Mouse (Mus musculus) c-Kit-positive CD71-negative TER-119-negative erythroid progenitor cells, embryonic 14.5 days (primary cell): ENCODE data around the gene Afg3l1.
"Not testable (repeated sequence)": the region's sequence is repeated elsewhere in the genome, so short reads cannot be mapped to it uniquely, and the experiment has no call there.

Experiments
- DNase-seq: peaks from one replicate; pipeline ENCODE4 v3.0.0-alpha.2; 2013; ENCODE audit warnings: low read depth

Afg3l1 gene

GRCm38 (mm10) chr8:123516596-123516995, 38.9 kb downstream of the Afg3l1 start:
- DNase-seq: no peak

GRCm38 (mm10) chr8:123518172-123518571, 40.5 kb downstream of the Afg3l1 start:
- DNase-seq: no peak

GRCm38 (mm10) chr8:123518667-123519066, 41.0 kb downstream of the Afg3l1 start, which contains the start of gene Gas8:
TSS of gene Gas8 (plus strand) at chr8:123518834.
- DNase-seq: peak; percentile 90

DNA sequence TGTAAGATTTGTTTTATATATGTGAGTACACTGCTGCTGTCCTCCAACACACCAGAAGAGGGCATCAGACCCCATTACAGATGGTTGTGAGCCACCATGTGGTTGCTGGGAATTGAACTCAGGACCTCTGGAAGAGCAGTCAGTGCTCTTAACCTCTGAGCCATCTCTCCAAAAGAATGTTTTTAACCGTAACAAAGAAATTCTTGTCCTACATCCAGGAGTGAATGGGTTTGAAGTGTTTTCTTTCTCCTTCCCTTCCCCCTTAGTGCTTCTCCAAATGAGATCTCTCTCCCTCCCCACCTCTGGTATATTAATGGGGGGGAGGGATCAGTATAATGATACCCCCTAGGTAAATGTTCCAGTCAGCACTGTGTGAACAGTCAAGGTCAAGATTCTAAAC, 42.3 kb downstream of the Afg3l1 start:
- DNase-seq: not testable (repeated sequence)

DNA sequence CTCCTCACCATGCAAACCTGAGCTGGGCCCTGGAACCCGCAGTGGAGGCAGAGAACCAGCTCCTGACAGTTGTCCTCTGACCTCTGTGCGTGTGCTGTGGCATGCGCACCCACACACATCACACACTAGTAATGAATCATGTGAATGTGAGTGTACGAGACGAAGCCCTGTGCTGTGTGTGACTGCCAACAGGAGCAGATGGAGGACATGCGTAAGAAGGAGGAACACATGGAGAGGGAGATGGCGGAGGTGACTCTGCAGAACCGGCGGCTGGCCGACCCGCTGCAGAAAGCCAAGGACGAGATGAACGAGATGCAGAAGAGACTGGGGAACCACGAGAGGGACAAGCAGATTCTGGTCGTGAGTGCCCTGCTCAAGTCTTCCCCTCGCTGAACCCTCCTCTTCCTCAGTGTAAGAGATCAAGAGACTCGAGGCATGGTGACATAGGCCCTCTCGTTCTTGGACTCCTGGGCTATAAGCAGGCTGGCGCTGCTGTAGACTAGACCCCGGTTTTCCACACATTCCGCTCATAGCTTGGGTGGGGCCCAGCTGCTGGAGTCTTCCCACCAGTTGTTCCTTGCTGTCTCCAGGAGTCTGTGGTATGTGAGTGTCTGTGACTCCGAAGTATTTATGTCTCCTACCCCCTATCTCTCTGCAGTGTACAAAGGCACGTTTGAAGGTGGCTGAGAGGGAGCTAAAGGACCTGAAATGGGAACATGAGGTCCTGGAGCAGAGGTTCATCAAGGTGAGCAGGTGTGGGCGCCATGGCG, 50.2 kb downstream of the Afg3l1 start:
- no peak for DNase-seq

DNA sequence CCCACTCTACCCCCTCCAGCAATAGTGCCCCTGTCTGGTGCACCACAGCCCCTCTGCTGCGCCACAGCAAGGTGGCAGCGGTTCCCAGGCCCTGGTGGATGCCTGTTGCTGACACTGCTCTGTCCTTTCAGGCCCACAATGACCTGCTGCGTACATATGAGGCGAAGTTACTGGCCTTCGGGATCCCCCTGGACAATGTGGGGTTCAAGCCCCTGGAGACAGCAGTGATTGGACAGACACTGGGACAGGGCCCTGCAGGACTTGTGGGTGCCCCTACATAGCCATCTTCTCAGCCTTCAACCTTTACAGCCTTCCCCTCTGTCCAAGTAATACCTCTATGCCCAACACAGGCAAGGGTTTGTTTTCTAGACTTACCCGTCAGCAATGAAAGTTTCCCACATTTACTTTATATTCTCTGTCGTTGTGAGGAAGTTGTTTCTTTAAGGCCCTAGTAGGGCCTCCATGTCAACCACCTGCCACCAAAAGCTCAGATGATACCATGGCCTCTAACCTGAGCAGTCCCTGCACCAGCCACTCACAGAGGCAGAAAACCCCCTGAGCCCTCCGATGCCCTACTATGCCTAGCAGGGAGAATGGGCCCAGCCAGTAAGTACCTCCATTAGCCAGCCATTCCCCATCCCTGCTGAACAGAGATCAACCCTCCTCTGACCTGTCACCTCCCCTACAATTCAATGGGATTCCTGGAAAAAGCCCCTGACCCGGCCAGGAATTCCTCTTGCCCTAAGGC, 58.7 kb downstream of the Afg3l1 start:
- no peak for DNase-seq

DNA sequence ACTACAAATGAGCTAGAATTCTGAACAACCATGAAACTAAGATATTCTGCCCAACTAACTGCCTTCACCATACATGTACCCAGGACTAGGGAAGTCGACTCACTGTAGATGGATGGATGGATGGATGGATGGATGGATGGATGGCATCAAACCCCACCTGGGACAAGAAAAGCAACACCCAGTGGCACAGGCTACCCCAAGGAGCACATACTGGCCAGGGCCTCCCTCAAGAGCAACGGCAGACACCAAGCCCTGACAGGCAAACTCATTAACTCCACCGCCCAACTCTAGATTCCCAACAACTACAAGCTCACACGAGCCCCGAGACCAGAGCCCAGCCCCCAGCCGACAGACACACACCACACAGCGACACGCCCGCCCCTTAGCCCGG, 59.3 kb downstream of the Afg3l1 start:
- no peak for DNase-seq

GRCm38 (mm10) chr8:123537641-123538040, 59.9 kb downstream of the Afg3l1 start:
- DNase-seq: not testable (repeated sequence)
